Mouse (Mus musculus) spleen, adult 2 months (tissue): ENCODE data around the gene Cntnap2.

ENCODE experiments used
- CTCF ChIP-seq: fragments of 200-500 bp; IDR thresholded peaks from 2 replicates; pipeline ENCODE4 v1.5.1; 2011; ENCODE audit warnings: mild to moderate bottlenecking, inconsistent platforms; ENCODE audit not compliant: insufficient read depth, insufficient read length, insufficient replicate concordance; ENCODE audit errors: extremely low read depth
- POLR2A ChIP-seq: fragments of 200-500 bp; IDR thresholded peaks from 2 replicates; pipeline ENCODE4 v1.6.1; 2011; ENCODE audit warnings: low read depth, low read length, inconsistent platforms

DNA sequence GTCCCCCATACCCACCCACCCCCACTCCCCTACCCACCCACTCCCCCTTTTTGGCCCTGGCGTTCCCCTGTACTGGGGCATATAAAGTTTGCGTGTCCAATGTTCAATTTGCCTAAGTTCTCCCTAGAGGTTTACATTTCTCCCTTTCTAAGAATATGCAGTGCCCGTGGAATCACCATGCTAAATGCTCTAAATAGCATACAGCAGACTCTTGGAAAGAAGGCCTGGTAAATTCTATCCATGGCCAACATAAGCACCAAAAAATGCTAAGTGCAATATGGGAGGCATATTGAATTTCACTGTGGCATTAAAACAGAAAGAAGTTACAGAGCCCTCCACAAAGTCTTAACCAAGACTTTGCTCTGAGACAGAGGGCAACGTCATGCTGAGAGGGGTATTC, 177.4 kb downstream of the Cntnap2 start:
- TF ChIP-seq POLR2A = no peak
- no peak for TF ChIP-seq CTCF
